Mouse (Mus musculus) frontal cortex, postnatal 14 days (tissue): ENCODE results near the gene Sdccag8.

Source experiments
- DNase-seq, 2 experiments: peaks; one replicate each; pipeline ENCODE4 v3.0.0; 2022; ENCODE audit warnings: low spot score in 2 of 2

Gene Sdccag8

GRCm38 (mm10) chr1:176814591-176815062 lies at the start of gene Sdccag8:
Gene Sdccag8 (plus strand): TSS chr1:176814660.
- DNase-seq = peak; percentile 92 to 95

DNA sequence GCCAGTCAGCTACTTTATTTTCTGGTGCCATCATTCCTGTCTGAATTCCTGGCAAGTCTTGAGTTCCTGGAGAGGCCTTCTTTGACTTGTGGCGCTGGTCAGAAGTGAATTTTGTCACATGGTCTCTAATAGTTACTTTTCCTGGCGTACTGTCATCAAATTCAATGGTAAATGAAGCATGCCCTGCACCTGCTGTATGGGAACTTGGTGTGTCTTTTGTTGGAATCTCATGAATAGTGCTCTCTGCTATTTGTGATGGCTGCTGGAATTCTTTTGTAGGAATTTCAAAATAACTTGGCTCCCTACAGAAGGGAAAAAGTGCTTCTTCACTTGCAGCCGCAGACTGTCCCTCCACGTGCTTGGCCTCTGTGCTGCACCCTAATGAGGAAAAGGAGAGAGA lies 39.9 kb upstream of the Sdccag8 start:
- DNase-seq = no peak

DNA sequence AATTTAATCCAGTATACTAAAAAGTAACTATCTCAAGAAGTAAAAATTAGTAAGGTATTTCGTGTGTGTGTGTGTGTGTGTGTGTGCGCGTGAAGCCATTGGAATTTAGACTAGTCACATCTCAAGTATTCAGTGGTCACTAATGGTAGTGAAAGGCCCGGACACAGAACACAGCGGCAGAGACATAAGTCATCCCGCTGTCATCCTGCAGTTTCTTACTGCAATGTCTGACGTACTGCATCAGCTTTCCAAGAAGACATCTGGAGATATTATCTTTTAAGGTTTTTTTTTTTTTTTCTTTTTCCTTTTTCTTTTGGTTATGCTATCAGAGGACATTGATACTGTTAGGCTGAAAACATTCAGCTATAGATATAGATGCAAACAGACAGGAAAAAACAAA lies 25.1 kb upstream of the Sdccag8 start:
- DNase-seq = no peak

GRCm38 (mm10) chr1:176792175-176792574 lies 22.3 kb upstream of the Sdccag8 start:
- no peak for DNase-seq

DNA sequence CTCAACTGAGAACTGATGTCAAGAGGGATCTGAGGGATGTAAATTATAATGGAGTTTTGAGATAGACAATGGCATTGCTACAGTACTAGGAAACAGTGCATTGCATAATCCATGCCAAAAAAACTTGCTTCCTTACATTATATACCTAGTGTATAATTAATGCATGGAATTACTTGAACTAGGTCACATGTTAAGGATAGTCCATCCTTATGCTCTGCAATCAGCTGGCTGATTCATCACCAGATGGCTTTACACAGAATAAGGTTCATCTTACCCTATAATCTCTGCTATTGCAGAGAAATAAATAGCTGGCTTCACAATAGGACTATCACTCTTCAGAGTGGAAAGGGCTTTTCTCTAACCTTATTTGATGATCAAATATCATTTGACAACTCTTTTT lies 15.8 kb upstream of the Sdccag8 start:
- no peak for DNase-seq

GRCm38 (mm10) chr1:176800728-176801365 lies 13.6 kb upstream of the Sdccag8 start:
- peak in 1 of 2 experiments; percentile 33 for DNase-seq

GRCm38 (mm10) chr1:176810161-176810560 lies 4.3 kb upstream of the Sdccag8 start:
- DNase-seq = no peak

- DNase-seq = no peak
Measured at GRCm38 (mm10) chr1:176811892-176812291, 2.6 kb upstream of the Sdccag8 start.

DNA sequence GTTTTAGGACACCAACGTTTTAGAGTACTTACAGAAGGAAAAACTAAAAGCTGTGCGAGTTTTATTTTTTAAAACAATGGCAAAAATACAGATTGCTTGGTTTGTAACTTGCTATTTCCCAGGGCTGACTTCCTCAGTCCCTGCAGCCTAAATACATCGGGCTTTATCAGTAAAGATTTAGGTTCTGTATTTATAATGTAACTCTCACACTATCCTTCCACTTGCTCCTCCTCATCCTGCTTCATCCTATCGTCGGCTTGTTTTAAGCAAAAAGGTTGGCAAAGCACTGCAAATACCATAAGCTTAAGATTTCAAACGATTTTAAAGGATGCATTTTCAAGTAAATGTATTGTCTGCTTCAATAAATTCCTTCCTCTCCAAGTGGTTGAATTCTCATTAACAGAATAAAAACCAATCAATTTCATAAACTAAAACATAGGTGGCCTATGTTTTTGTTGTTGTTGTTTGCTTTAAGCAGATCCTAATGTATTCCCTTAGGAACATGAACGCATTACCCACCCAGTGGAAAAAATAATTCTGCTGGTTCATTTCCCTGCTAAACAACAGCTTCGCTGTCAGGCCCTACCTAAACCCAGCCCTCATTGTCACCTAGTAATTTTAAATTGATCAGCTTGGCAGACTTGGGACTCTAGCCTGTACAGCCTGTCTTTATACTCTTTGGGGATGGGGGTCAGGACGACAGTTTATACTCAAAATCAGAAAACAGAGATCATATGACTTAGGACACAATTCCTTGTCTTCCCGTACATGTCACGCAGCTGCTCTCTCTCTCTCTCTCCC lies 1.8 kb upstream of the Sdccag8 start:
- DNase-seq = no peak

DNA sequence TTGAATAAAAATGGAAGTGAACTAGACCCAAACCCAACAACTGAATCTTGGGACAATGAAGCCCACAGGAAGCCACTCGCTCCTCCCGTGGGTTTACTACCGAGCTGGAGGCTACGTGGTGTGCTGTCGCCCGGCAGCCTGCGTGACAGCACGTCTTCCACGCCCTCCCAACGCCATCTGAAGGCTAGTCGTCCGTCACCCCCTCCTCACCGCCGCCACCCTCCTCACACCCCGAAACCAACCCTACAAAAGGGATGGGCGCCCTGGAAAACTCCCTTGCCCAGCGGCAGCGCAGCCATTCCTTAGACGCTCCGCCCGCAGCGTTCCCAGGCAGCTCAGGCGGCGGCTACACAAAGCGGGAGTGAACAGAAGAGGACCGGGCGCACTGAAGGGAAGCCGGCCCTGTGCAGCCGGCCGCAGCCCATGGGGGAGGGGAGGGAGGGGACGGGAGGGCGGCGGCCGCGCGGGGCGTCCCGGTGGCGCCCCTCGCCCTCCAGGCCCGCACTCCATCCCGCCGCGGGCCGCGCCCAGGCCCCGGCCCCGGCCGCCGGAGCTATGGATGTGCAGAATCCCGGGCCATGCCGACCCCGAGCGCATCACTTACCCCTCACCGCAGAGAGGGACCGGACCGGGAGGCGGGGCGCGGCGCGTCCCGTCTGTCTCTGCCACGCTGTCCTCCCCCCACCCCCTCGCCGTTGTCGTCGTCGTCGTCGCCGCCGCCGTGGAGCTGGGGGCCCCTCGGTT lies 996 bp upstream of the Sdccag8 start:
- peak; percentile 55 to 58 for DNase-seq

DNA sequence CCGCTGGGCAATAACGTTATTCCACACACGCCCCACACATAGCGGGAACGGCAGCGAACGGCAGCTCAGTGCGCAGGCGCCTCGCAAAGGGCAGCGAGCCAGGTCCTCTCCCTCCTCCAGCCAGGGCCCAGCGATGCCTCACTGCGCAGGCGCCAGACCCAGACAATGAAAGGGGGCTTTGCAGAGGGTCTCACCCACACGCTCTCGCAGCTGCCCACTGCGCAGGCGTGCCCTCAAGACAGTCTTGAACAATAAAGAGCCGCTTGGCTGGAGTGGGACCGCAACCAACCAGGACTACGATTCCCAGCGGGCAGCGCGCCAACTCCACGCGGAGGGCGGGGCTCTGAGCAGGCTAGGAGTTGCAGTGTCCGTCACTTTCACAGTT lies 432 bp upstream of the Sdccag8 start, which contains the start of gene Cep170:
Cep170 (minus strand) TSS at position 32 of the 385 bp plus-strand sequence.
- peak; percentile 94 to 96 for DNase-seq

DNA sequence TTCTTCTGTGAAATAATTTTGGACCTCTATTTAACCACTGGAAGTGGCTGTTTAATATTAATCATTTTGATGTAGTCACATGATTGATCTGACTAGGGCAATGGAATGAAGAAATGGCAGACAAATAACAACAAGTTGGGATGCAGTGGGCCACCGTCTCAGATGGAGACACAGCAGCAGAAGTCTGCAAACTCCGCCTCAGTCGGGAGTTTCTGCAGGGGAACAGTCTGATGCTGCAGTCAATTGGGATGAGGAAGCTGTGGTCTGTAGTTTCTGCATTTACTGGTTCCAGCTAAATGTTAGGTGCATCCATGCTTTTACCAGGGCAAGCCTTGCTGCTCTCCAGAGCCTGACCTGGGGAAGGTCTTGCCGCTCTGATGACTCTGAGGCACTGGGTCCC lies 2.3 kb downstream of the Sdccag8 start:
- no peak for DNase-seq

GRCm38 (mm10) chr1:176818147-176818546 lies 3.7 kb downstream of the Sdccag8 start:
- DNase-seq = no peak

DNA sequence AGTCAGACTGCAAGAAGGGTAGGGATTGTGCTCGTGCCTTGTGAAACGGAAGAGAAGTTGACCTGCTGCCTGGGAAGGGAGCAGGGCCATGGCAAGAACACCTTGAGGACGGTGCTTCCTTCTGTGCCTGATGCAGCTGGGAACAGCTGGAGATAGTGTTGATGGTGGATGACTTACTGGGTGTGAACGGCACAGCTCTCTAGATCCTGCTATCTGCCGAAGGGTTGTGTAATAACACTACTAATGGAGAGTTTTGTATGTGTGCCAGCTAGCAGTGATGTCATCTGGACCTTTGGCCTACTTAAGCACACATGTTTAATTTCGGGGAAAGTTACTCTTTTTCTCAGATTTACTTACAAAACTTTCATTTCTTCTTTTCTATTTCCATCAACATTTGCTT lies 4.3 kb downstream of the Sdccag8 start:
- no peak for DNase-seq

DNA sequence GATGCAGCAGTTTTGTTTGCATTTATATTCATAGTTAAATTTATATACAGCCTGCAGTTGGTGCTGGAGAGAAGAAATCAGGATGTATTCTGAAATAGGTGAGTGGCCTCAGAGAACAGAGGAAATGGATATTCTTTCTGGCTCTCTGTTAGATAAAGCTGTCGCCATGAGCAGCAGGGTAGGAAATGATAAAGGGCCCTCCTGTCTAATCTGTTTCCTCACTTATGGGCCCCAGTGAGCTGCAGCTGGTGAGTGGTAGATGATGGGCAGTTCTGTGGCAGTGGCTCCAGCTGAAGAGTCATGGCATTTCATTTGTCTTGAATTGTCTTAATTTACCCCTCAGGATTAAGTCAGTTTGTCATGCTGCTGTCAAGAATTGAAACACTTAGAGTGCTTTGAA lies 7.5 kb downstream of the Sdccag8 start:
- no peak for DNase-seq

DNA sequence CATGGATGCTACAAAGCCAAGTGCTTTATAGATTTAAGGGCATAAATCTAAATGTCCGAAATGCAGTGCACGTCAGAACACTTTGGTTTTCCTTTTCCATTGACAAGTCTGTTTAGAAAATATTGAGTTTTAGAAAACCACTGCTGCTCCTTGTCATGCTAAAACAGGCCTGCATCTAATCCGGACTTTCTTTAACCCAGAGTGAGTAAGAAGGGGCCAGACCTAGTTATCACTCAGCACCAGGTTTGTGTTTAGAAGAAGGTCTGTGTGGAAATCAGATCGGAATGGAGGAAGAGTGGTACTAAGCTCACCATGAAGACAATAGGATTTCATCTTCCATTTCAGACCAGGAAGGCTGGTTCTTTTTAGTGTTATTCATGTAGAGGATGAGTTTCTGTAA lies 8.5 kb downstream of the Sdccag8 start:
- DNase-seq = no peak

- no peak for DNase-seq
Measured at GRCm38 (mm10) chr1:176823889-176824288, 9.4 kb downstream of the Sdccag8 start.

- DNase-seq = no peak
Measured at GRCm38 (mm10) chr1:176824611-176825010, 10.2 kb downstream of the Sdccag8 start.

GRCm38 (mm10) chr1:176825084-176825483 lies 10.6 kb downstream of the Sdccag8 start:
- no peak for DNase-seq

DNA sequence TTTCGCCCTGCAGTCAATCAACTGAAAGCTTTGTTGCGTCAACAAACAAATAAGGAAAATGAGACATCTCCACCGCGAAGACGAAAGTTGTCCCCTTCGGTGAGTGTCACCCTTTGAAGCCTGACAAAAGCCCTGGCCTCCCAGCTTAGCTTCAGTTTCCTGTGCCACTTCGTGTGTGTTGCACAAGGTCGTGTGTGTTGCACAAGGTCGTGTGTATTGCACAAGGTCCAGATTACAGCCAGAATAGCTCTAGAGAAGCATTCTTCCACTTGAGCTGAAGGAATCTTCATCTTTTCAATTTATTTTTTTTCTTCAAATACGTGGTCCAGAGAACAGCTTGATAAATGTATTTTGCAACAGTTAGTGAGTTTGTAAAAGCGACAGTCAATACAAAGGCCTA lies 11.7 kb downstream of the Sdccag8 start:
- no peak for DNase-seq

DNA sequence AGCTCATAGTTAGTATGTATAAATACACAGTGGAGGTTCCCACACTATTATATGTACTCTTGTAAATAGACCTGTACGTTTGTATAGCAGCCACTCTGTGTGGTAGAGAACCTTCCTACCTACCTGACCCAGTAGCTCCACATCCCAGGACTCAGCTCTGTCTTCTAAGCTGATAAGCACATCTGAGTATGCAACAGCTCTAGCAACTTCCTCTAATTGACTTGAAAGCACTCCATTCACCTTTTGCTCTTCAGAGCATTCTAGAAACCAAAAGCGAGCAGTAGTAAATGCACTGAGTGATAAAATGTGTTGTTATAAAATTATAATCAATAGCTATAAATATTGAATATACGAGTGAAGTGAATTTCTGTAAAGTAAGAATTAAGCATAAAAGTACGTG lies 12.5 kb downstream of the Sdccag8 start:
- DNase-seq = no peak

DNA sequence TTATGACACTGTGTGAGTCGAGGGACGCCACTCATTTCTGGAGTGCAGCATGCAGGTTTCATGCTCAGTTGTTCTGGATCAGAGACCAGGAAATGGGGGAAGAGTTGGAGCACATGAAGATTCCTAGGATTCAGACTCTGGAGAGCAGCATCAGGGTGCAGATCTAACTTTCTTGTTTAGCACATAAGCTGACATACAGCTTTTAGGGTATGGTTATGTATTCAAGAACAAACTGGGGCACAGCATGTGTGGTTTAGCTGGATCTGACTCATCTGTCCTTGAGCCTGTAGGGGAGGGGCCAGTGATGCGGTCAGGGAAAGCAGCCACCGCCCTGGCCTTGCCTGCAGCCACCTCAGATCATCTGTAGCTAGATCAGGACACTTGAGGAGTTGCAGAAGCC lies 12.9 kb downstream of the Sdccag8 start:
- DNase-seq = no peak
